Mouse (Mus musculus) kidney, postnatal 0 days (tissue): ENCODE measurements around the gene Capn7. TPM values are rescaled to one million over a fixed set of nuclear protein-coding genes. Genes with fewer than 3 reads are reported as not detected.

Experiments used
- ATAC-seq: fragments of 200-750 bp; cut with Nextera tagmentation; replicated peaks from 2 replicates; pipeline ENCODE4 v1.8.0; 2017; ENCODE audit warnings: low read depth, moderate number of reproducible peaks, moderate TSS enrichment, moderate library complexity; ENCODE audit not compliant: low FRiP score
- DNase-seq: peaks from one replicate; pipeline ENCODE4 v3.0.0-alpha.2; 2016; ENCODE audit warnings: low spot score
- H3K27ac ChIP-seq: fragments of 300-500 bp; sonication (generic); 2 replicates; pipeline ENCODE4 v1.5.1; 2014; ENCODE audit warnings: mild to moderate bottlenecking
- H3K27me3 ChIP-seq: fragments of 300-500 bp; sonication (generic); 2 replicates; pipeline ENCODE4 v1.6.1; 2014; ENCODE audit warnings: low read length, mixed read lengths; ENCODE audit not compliant: insufficient read depth
- H3K36me3 ChIP-seq: fragments of 300-500 bp; sonication (generic); 2 replicates; pipeline ENCODE4 v1.6.1; 2014; ENCODE audit warnings: low read length, mixed read lengths; ENCODE audit not compliant: insufficient read depth
- H3K4me1 ChIP-seq: fragments of 300-500 bp; sonication (generic); replicated peaks from 2 replicates; pipeline ENCODE4 v1.6.1; 2014; ENCODE audit warnings: antibody characterized with exemption, low read length, mixed read lengths; ENCODE audit not compliant: insufficient read depth
- H3K4me2 ChIP-seq: fragments of 300-500 bp; sonication (generic); 2 replicates; pipeline ENCODE4 v1.6.1; 2014; ENCODE audit warnings: mild to moderate bottlenecking, low read length, moderate library complexity, mixed read lengths
- H3K4me3 ChIP-seq: fragments of 300-500 bp; sonication (generic); replicated peaks from 2 replicates; pipeline ENCODE4 v1.5.1; 2014; ENCODE audit warnings: low read depth, low read length
- H3K9ac ChIP-seq: fragments of 300-500 bp; sonication (generic); 2 replicates; pipeline ENCODE4 v1.6.1; 2014; ENCODE audit warnings: low read depth, low read length
- H3K9me3 ChIP-seq: fragments of 300-500 bp; sonication (generic); replicated peaks from 2 replicates; pipeline ENCODE4 v1.6.1; 2016; ENCODE audit warnings: low read length, inconsistent platforms, mixed read lengths
- CTCF ChIP-seq: IDR thresholded peaks from 2 replicates; pipeline ENCODE4 v1.5.1; 2016; ENCODE audit warnings: antibody characterized with exemption, low read depth, mild to moderate bottlenecking, moderate library complexity
- WGBS: fragments of 180-500 bp; shearing (Covaris S2); extraction: QIAGEN DNeasy Blood & Tissue Kit; methylation state at CpG from one replicate; pipeline ENCODE4 v1.1.7; 2014; 5-methylcytosine and 5-hydroxymethylcytosine counted together
- polyA plus RNA-seq: library from polyadenylated mRNA; unstranded; fragments of >200 nt; fragmentation: Nextera tagmentation; extraction: Ambion mirVana; gene quantifications from 2 replicates; pipeline ENCODE4 v1.2.1, GENCODE M21; 2015

The Capn7 gene
- polyA plus RNA-seq, 1 experiment from 2014 or later: 40.3 TPM

GRCm38 (mm10) chr14:31406154-31406810 lies 69.8 kb downstream of the Capn7 start:
- WGBS: 73% methylated on average over 12 of the region's 12 CpGs
- Histone ChIP-seq H3K9ac (0 out of 2 replicates have a peak overlapping the region, but pooled peaks have one; percentile 8), H3K36me3 (peaks cover 6% of the 10 kb centered on the region; the same call in 1 of the 2 replicates), H3K9me3 (no peaks in the 10 kb centered on the region), H3K27me3 (no peaks in the 10 kb centered on the region), H3K4me3 (no peak overlapping the region), H3K4me2 (no peak overlapping the region), H3K4me1 (peaks cover 54% of the 10 kb centered on the region), H3K27ac (peak overlapping the region; percentile 79)
- DNase-seq (no peak), ATAC-seq (no peak)
- TF ChIP-seq CTCF: no peak

GRCm38 (mm10) chr14:31407208-31407607 lies 70.8 kb downstream of the Capn7 start:
- Histone ChIP-seq H3K9ac (no peak overlapping the region), H3K27ac (peak overlapping the region; percentile 79), H3K4me1 (peaks cover 45% of the 10 kb centered on the region), H3K4me3 (no peak overlapping the region), H3K27me3 (no peaks in the 10 kb centered on the region), H3K36me3 (peaks cover 6% of the 10 kb centered on the region; the same call in 1 of the 2 replicates), H3K4me2 (no peak overlapping the region), H3K9me3 (no peaks in the 10 kb centered on the region)
- peak; percentile 62 for DNase-seq
- WGBS: 37% methylated on average over 15 of the region's 15 CpGs
- peak; percentile 50 for ATAC-seq
- TF ChIP-seq CTCF: no peak

- no peak for DNase-seq
- H3K9me3 ChIP-seq: no peaks in the 10 kb centered on the region
- H3K4me3 ChIP-seq: no peak overlapping the region
- ATAC-seq: no peak
- WGBS: 47% methylated on average over 6 of the region's 6 CpGs
- no peak overlapping the region for H3K9ac ChIP-seq
- H3K4me2 ChIP-seq: no peak overlapping the region
- peaks cover 6% of the 10 kb centered on the region; the same call in 1 of the 2 replicates for H3K36me3 ChIP-seq
- H3K4me1 ChIP-seq: peaks cover 43% of the 10 kb centered on the region
- TF ChIP-seq CTCF: no peak
- no peaks in the 10 kb centered on the region for H3K27me3 ChIP-seq
- H3K27ac ChIP-seq: peak overlapping the region; percentile 79
Observed at GRCm38 (mm10) chr14:31407911-31408604, 71.6 kb downstream of the Capn7 start.

- TF ChIP-seq CTCF: no peak
- ATAC-seq (0 out of 2 replicates have a peak, but pooled peaks have one; percentile 40), DNase-seq (no peak)
- no peak overlapping the region for H3K4me3 ChIP-seq
- H3K27me3 ChIP-seq: no peaks in the 10 kb centered on the region
- H3K9ac ChIP-seq: no peak overlapping the region
- 30% methylated on average over 8 of the region's 8 CpGs for WGBS
- H3K4me2 ChIP-seq: no peak overlapping the region
- H3K9me3 ChIP-seq: no peaks in the 10 kb centered on the region
- H3K36me3 ChIP-seq: peaks cover 6% of the 10 kb centered on the region; the same call in 1 of the 2 replicates
- peak overlapping the region; percentile 79 for H3K27ac ChIP-seq
- H3K4me1 ChIP-seq: peaks cover 48% of the 10 kb centered on the region
Observed at GRCm38 (mm10) chr14:31408666-31409065, 72.2 kb downstream of the Capn7 start.

GRCm38 (mm10) chr14:31410123-31410724 lies 73.8 kb downstream of the Capn7 start:
- no peaks in the 10 kb centered on the region for H3K27me3 ChIP-seq
- H3K4me1 ChIP-seq: peaks cover 45% of the 10 kb centered on the region
- no peak for TF ChIP-seq CTCF
- no peak overlapping the region for H3K27ac ChIP-seq
- H3K4me2 ChIP-seq: no peak overlapping the region
- DNase-seq: no peak
- H3K9me3 ChIP-seq: no peaks in the 10 kb centered on the region
- no peak for ATAC-seq
- H3K36me3 ChIP-seq: peaks cover 6% of the 10 kb centered on the region; the same call in 1 of the 2 replicates
- H3K4me3 ChIP-seq: no peak overlapping the region
- H3K9ac ChIP-seq: no peak overlapping the region
- 80% methylated on average over 9 of the region's 9 CpGs for WGBS

- H3K27me3 ChIP-seq: no peaks in the 10 kb centered on the region
- no peak overlapping the region for H3K27ac ChIP-seq
- 79% methylated on average over 4 of the region's 4 CpGs for WGBS
- H3K4me2 ChIP-seq: no peak overlapping the region
- H3K4me3 ChIP-seq: no peak overlapping the region
- DNase-seq: no peak
- ATAC-seq: no peak
- peaks cover 6% of the 10 kb centered on the region; the same call in 1 of the 2 replicates for H3K36me3 ChIP-seq
- no peak for TF ChIP-seq CTCF
- no peak overlapping the region for H3K9ac ChIP-seq
- no peaks in the 10 kb centered on the region for H3K9me3 ChIP-seq
- H3K4me1 ChIP-seq: peaks cover 47% of the 10 kb centered on the region
Observed at GRCm38 (mm10) chr14:31410737-31411136, 74.3 kb downstream of the Capn7 start.
